Mouse (Mus musculus): ENCODE data around the gene Sf3a2. TPM values are rescaled to one million over a fixed set of nuclear protein-coding genes. Genes with fewer than 3 reads are reported as not detected.

The Sf3a2 gene
- 69.6 TPM in 2 replicates for polyA plus RNA-seq (2014; fragmentation: Nextera tagmentation; extraction: Ambion mirVana)

GRCm38 (mm10) chr10:80798150-80799006 is at the start of gene Sf3a2, which contains the start of gene Plekhj1:
Sf3a2 (plus strand) TSS chr10:80798198.
Plekhj1 (minus strand) TSS chr10:80798626.
- peak; percentile 95 for ATAC-seq (ENCODE audit: low read depth)
- Histone ChIP-seq H3K4me1 (ENCODE audit: control insufficient read depth, insufficient read depth, low read length) (peaks cover 16% of the 10 kb centered on the region), H3K9ac (ENCODE audit: low read depth, low read length) (peak within 1 kb of the TSS; percentile 98), H3K36me3 (ENCODE audit: control insufficient read depth, insufficient read depth, low read length) (peaks cover 70% of the 10 kb centered on the region), H3K4me2 (ENCODE audit: low read depth, low read length) (peak within 1 kb of the TSS; percentile 92), H3K27ac (replicated peaks; ENCODE audit: low read depth, low read length) (peak within 1 kb of the TSS; percentile 96), H3K4me3 (ENCODE audit: low read depth, low read length) (peak within 1 kb of the TSS; percentile 83), H3K27me3 (replicated peaks; ENCODE audit: control insufficient read depth, insufficient read depth, low read length) (no peaks in the 10 kb centered on the region), H3K9me3 (ENCODE audit: control insufficient read depth, low read length) (no peaks in the 10 kb centered on the region)
- WGBS, result under 1% methylated on average over 43 of the region's 104 CpGs
- peak; percentile 99 for DNase-seq (ENCODE audit: low spot score)

- Histone ChIP-seq H3K4me3 (ENCODE audit: low read depth, low read length) (no peak overlapping the region), H3K9ac (ENCODE audit: low read depth, low read length) (no peak overlapping the region), H3K4me2 (ENCODE audit: low read depth, low read length) (no peak overlapping the region), H3K27ac (replicated peaks; ENCODE audit: low read depth, low read length) (no peak overlapping the region), H3K9me3 (ENCODE audit: control insufficient read depth, low read length) (no peaks in the 10 kb centered on the region), H3K36me3 (ENCODE audit: control insufficient read depth, insufficient read depth, low read length) (no peaks in the 10 kb centered on the region), H3K4me1 (ENCODE audit: control insufficient read depth, insufficient read depth, low read length) (peaks cover 13% of the 10 kb centered on the region), H3K27me3 (replicated peaks; ENCODE audit: control insufficient read depth, insufficient read depth, low read length) (no peaks in the 10 kb centered on the region)
- 9% methylated on average over 6 of the region's 6 CpGs for WGBS
- ATAC-seq (ENCODE audit: low read depth), result no peak
- DNase-seq (ENCODE audit: low spot score), result peak; percentile 87
Measured at GRCm38 (mm10) chr10:80748609-80749008, 49.4 kb upstream of the Sf3a2 start.

GRCm38 (mm10) chr10:80751188-80751832 is 46.7 kb upstream of the Sf3a2 start:
- Histone ChIP-seq H3K9ac (ENCODE audit: low read depth, low read length) (no peak overlapping the region), H3K27ac (replicated peaks; ENCODE audit: low read depth, low read length) (peak overlapping the region; percentile 74), H3K4me2 (ENCODE audit: low read depth, low read length) (peak overlapping the region; percentile 45), H3K4me3 (ENCODE audit: low read depth, low read length) (peak overlapping the region; percentile 21), H3K36me3 (ENCODE audit: control insufficient read depth, insufficient read depth, low read length) (no peaks in the 10 kb centered on the region), H3K27me3 (replicated peaks; ENCODE audit: control insufficient read depth, insufficient read depth, low read length) (no peaks in the 10 kb centered on the region), H3K9me3 (ENCODE audit: control insufficient read depth, low read length) (no peaks in the 10 kb centered on the region), H3K4me1 (ENCODE audit: control insufficient read depth, insufficient read depth, low read length) (peaks cover 17% of the 10 kb centered on the region)
- ATAC-seq (ENCODE audit: low read depth) (peak; percentile 14; the same call in 1 of the 2 replicates), DNase-seq (ENCODE audit: low spot score) (peak; percentile 76)
- 17% methylated on average over 16 of the region's 16 CpGs for WGBS

- DNase-seq (ENCODE audit: low spot score) (peak; percentile 87), ATAC-seq (ENCODE audit: low read depth) (peak; percentile 64)
- H3K27ac ChIP-seq (replicated peaks; ENCODE audit: low read depth, low read length), result peak overlapping the region; percentile 74; the same call in 1 of the 2 replicates
- H3K27me3 ChIP-seq (replicated peaks; ENCODE audit: control insufficient read depth, insufficient read depth, low read length), result no peaks in the 10 kb centered on the region
- peak overlapping the region; percentile 45 for H3K4me2 ChIP-seq (ENCODE audit: low read depth, low read length)
- no peaks in the 10 kb centered on the region for H3K36me3 ChIP-seq (ENCODE audit: control insufficient read depth, insufficient read depth, low read length)
- no peak overlapping the region for H3K9ac ChIP-seq (ENCODE audit: low read depth, low read length)
- no peaks in the 10 kb centered on the region for H3K9me3 ChIP-seq (ENCODE audit: control insufficient read depth, low read length)
- 7% methylated on average over 6 of the region's 6 CpGs for WGBS
- H3K4me1 ChIP-seq (ENCODE audit: control insufficient read depth, insufficient read depth, low read length), result peaks cover 26% of the 10 kb centered on the region
- peak overlapping the region; percentile 21; the same call in 1 of the 2 replicates for H3K4me3 ChIP-seq (ENCODE audit: low read depth, low read length)
Measured at GRCm38 (mm10) chr10:80752079-80752625, 45.8 kb upstream of the Sf3a2 start.

GRCm38 (mm10) chr10:80754594-80755290 is 43.3 kb upstream of the Sf3a2 start, which contains the start of gene Dot1l:
Dot1l (plus strand) TSS chr10:80755206.
- peak within 1 kb of the TSS; percentile 81 for H3K27ac ChIP-seq (replicated peaks; ENCODE audit: low read depth, low read length)
- H3K4me1 ChIP-seq (ENCODE audit: control insufficient read depth, insufficient read depth, low read length), result peaks cover 32% of the 10 kb centered on the region
- peak within 1 kb of the TSS; percentile 86 for H3K4me3 ChIP-seq (ENCODE audit: low read depth, low read length)
- no peaks in the 10 kb centered on the region for H3K36me3 ChIP-seq (ENCODE audit: control insufficient read depth, insufficient read depth, low read length)
- DNase-seq (ENCODE audit: low spot score), result peak; percentile 98
- peak within 1 kb of the TSS; percentile 93 for H3K9ac ChIP-seq (ENCODE audit: low read depth, low read length)
- H3K9me3 ChIP-seq (ENCODE audit: control insufficient read depth, low read length), result no peaks in the 10 kb centered on the region
- no peaks in the 10 kb centered on the region for H3K27me3 ChIP-seq (replicated peaks; ENCODE audit: control insufficient read depth, insufficient read depth, low read length)
- peak within 1 kb of the TSS; percentile 83 for H3K4me2 ChIP-seq (ENCODE audit: low read depth, low read length)
- ATAC-seq (ENCODE audit: low read depth), result peak; percentile 92
- 3% methylated on average over 10 of the region's 57 CpGs for WGBS

- Histone ChIP-seq H3K4me1 (ENCODE audit: control insufficient read depth, insufficient read depth, low read length) (peaks cover 32% of the 10 kb centered on the region), H3K27ac (replicated peaks; ENCODE audit: low read depth, low read length) (peak overlapping the region; percentile 81), H3K9me3 (ENCODE audit: control insufficient read depth, low read length) (no peaks in the 10 kb centered on the region), H3K4me2 (ENCODE audit: low read depth, low read length) (peak overlapping the region; percentile 83), H3K9ac (ENCODE audit: low read depth, low read length) (peak overlapping the region; percentile 93), H3K27me3 (replicated peaks; ENCODE audit: control insufficient read depth, insufficient read depth, low read length) (no peaks in the 10 kb centered on the region), H3K36me3 (ENCODE audit: control insufficient read depth, insufficient read depth, low read length) (no peaks in the 10 kb centered on the region), H3K4me3 (ENCODE audit: low read depth, low read length) (peak overlapping the region; percentile 86)
- peak; percentile 39; the same call in 1 of the 2 replicates for ATAC-seq (ENCODE audit: low read depth)
- WGBS, result under 1% methylated on average over 21 of the region's 75 CpGs
- DNase-seq (ENCODE audit: low spot score), result no peak
Measured at GRCm38 (mm10) chr10:80755291-80756015, 42.5 kb upstream of the Sf3a2 start.

- peak overlapping the region; percentile 93 for H3K9ac ChIP-seq (ENCODE audit: low read depth, low read length)
- H3K4me1 ChIP-seq (ENCODE audit: control insufficient read depth, insufficient read depth, low read length), result peaks cover 32% of the 10 kb centered on the region
- H3K36me3 ChIP-seq (ENCODE audit: control insufficient read depth, insufficient read depth, low read length), result no peaks in the 10 kb centered on the region
- 26% methylated on average over 3 of the region's 3 CpGs for WGBS
- H3K4me3 ChIP-seq (ENCODE audit: low read depth, low read length), result peak overlapping the region; percentile 86
- H3K27ac ChIP-seq (replicated peaks; ENCODE audit: low read depth, low read length), result no peak overlapping the region
- peak overlapping the region; percentile 83 for H3K4me2 ChIP-seq (ENCODE audit: low read depth, low read length)
- ATAC-seq (ENCODE audit: low read depth), result no peak
- H3K9me3 ChIP-seq (ENCODE audit: control insufficient read depth, low read length), result no peaks in the 10 kb centered on the region
- no peaks in the 10 kb centered on the region for H3K27me3 ChIP-seq (replicated peaks; ENCODE audit: control insufficient read depth, insufficient read depth, low read length)
- DNase-seq (ENCODE audit: low spot score), result no peak
Measured at GRCm38 (mm10) chr10:80756099-80756498, 41.9 kb upstream of the Sf3a2 start.
